Mouse (Mus musculus) neural tube, embryonic 10.5 days (tissue): Measurements from ENCODE around the gene Dus2.

Source experiments
- DNase-seq: peaks from one replicate; pipeline ENCODE4 v3.0.0-alpha.2; 2017; ENCODE audit warnings: low spot score; ENCODE audit errors: extremely low spot score

Gene Dus2

DNA sequence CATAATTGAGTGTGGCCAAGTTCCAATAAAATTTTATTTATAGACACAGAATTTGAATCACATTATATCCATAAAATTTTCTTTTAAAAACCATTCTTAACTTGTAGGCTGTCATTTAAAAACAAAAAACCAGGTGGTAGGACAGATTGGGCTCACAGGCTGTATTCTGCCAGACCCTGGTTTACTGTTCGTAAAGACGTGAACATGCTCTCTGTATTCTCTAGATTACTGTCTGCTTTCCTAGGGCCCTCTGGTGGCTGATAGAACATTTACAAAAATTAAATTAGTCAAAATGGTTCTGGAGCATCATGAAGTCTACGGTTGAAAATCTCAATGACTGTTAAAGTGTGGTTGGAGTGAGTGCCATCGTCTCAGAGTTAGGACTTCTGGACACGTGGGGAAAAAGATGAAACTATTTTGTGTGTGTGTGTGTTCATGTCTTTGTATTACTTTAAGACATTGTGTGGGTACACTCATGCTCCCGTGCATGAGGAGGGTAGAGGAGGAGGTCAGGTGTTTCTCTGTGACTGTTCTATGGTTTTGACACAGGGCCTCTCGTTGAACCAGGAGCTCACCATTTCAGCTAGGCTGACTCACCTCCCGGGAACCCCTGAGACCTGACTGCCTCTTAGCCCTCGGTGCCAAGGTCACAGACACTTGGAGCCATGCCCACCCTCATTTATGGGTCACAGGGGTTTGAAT, 84.2 kb downstream of the Dus2 start:
- DNase-seq = no peak

DNA sequence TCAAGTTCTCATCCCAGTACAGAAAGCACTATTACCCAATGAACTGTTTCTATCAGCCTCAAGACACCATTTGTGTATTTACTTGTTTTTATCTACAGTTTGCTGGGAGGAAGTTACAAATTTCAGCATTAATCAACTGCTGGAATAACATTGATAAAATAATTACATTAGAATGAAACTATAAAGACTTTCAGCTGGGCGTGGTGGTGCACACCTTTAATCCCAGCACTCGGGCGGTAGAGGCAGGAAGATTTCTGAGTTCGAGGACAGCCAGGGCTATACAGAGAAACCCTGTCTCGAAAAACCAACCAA, 84.7 kb downstream of the Dus2 start:
- DNase-seq = no peak

DNA sequence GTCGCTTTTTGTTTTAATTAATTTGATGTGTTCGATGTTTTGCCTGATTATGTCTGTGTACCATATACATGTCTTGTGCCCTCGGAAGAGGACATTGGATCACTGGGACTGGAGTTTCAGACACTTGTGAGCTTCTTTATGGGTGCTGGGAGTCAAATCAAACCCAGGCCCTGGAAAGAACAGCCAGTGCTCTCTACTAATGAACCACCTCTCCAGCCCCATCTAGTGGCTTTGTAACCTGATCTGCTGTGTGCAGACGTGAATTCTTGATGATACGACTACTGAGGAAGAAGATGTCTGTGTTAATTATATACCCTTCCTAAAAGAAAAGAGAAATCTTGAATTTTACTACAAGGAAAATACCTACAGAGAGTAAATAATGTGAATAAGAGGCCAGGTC, 85.5 kb downstream of the Dus2 start:
- DNase-seq = no peak

DNA sequence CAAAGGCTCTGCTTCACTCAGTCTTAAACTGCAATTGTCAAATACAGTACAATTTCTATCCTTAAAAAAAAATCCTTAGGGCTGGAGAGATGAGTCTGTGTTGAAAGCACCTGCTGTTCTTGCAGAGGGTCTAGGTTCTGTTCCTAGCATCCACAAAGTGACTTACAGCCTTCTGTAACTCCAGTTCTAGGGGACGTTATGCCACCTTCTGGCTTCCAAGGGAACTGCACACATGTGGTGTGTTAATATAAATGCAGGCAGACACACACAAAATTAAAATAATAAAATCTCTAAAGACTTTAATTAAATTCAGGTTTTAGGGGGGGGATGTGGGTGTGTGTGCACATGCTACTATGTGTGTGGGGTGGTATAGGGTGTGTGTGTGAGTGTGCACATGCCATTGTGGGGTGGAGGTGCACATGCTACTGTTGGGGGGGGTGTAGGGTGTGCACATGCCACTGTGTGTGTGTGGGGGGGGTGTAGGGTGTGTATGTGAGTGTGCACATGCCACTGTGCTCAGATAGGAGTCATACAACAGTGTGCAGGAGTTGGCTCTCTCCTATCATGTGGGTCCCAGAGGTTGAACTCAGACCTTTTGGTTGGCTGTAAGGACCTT, 86.4 kb downstream of the Dus2 start:
- DNase-seq = no peak

DNA sequence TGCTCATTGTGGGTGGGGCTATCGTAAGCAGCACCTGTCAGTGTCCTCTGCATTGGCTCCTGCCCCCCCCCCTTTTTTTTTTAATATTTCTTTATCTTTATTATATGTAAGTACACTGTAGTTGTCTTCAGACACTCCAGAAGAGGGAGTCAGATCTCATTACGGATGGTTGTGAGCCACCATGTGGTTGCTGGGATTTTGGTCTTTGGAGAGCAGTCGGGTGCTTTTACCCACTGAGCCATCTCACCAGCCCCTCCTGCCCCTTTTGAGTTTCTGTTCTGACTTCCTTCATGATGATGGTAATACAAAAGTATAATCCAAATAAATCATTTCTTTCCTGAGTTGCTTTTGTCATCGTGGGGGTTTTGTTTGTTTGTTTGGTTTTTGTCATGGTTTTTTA, 111.2 kb downstream of the Dus2 start:
- DNase-seq = no peak
